Mouse (Mus musculus) limb, embryonic 14.5 days (tissue): ENCODE data around the gene Mospd3. TPM values are rescaled to one million over a fixed set of nuclear protein-coding genes. Genes with fewer than 3 reads are reported as not detected.

Experiments
- ATAC-seq: fragments of 200-750 bp; cut with Nextera tagmentation; 2 replicates; pipeline ENCODE4 v1.8.0; 2017; ENCODE audit warnings: low read depth, moderate number of reproducible peaks, moderate TSS enrichment; ENCODE audit not compliant: low FRiP score
- DNase-seq: peaks from one replicate; pipeline ENCODE4 v3.0.0-alpha.2; 2015; ENCODE audit warnings: low spot score
- H3K27ac ChIP-seq: fragments of 300-500 bp; sonication (generic); replicated peaks from 2 replicates; pipeline ENCODE4 v1.5.1; 2014; ENCODE audit warnings: low read depth, mild to moderate bottlenecking, low read length, moderate library complexity, mixed read lengths
- H3K27me3 ChIP-seq: fragments of 300-500 bp; sonication (generic); 2 replicates; pipeline ENCODE4 v1.6.1; 2014; ENCODE audit warnings: low read length, mixed read lengths; ENCODE audit not compliant: control insufficient read depth, insufficient read depth
- H3K36me3 ChIP-seq: fragments of 300-500 bp; sonication (generic); 2 replicates; pipeline ENCODE4 v1.6.1; 2014; ENCODE audit warnings: mild to moderate bottlenecking, low read length, moderate library complexity, mixed read lengths; ENCODE audit not compliant: control insufficient read depth, insufficient read depth
- H3K4me1 ChIP-seq: fragments of 300-500 bp; sonication (generic); 2 replicates; pipeline ENCODE4 v1.6.1; 2014; ENCODE audit warnings: antibody characterized with exemption, low read length, mixed read lengths; ENCODE audit not compliant: control insufficient read depth, insufficient read depth
- H3K4me2 ChIP-seq: fragments of 300-500 bp; sonication (generic); replicated peaks from 2 replicates; pipeline ENCODE4 v1.6.1; 2014; ENCODE audit warnings: low read depth, mild to moderate bottlenecking, low read length, moderate library complexity; ENCODE audit not compliant: severe bottlenecking
- H3K4me3 ChIP-seq: fragments of 300-500 bp; sonication (generic); replicated peaks from 2 replicates; pipeline ENCODE4 v1.5.1; 2014; ENCODE audit warnings: low read length
- H3K9ac ChIP-seq: fragments of 300-500 bp; sonication (generic); 2 replicates; pipeline ENCODE4 v1.6.1; 2014; ENCODE audit warnings: mild to moderate bottlenecking, low read depth, low read length, moderate library complexity; ENCODE audit not compliant: severe bottlenecking
- H3K9me3 ChIP-seq: fragments of 300-500 bp; sonication (generic); 2 replicates; pipeline ENCODE4 v1.6.1; 2016; ENCODE audit warnings: low read length; ENCODE audit not compliant: control insufficient read depth
- POLR2A ChIP-seq: fragments of 200-500 bp; IDR thresholded peaks from 2 replicates; pipeline ENCODE4 v1.8.0; 2012; ENCODE audit warnings: inconsistent platforms, mild to moderate bottlenecking, moderate library complexity, borderline replicate concordance; ENCODE audit not compliant: insufficient read depth, insufficient read length; ENCODE audit errors: extremely low read depth
- WGBS: fragments of 180-500 bp; shearing (Covaris S2); extraction: QIAGEN DNeasy Blood & Tissue Kit; methylation state at CpG from one replicate; pipeline ENCODE4 v1.1.7; 2014; 5-methylcytosine and 5-hydroxymethylcytosine counted together
- polyA plus RNA-seq, 2 experiments: library from polyadenylated mRNA; depleted of rRNA in 1 of 2; stranded (reverse) in 1 of 2; unstranded in 1 of 2; fragments of >200 nt; fragmentation: Nextera tagmentation in 1 of 2; extraction: Ambion mirVana in 1 of 2; gene quantifications; 2 replicates each; pipeline versions ENCODE4 v1.2.1 to v1.2.3; 2012 to 2014

Gene Mospd3
- polyA plus RNA-seq, 2 experiments = 49.4 to 68.2 TPM

- no peak for TF ChIP-seq POLR2A
- DNase-seq = no peak
- Histone ChIP-seq H3K4me1 (peaks cover 12% of the 10 kb centered on the region), H3K4me2 (no peak overlapping the region), H3K27me3 (no peaks in the 10 kb centered on the region), H3K4me3 (no peak overlapping the region), H3K9me3 (no peaks in the 10 kb centered on the region), H3K27ac (no peak overlapping the region), H3K36me3 (peaks cover 59% of the 10 kb centered on the region), H3K9ac (no peak overlapping the region)
- ATAC-seq = no peak
- WGBS = 77% methylated on average over 12 of the region's 12 CpGs
Observed at GRCm38 (mm10) chr5:137633397-137634084, 32.7 kb upstream of the Mospd3 start.

GRCm38 (mm10) chr5:137631591-137631990 is 30.7 kb upstream of the Mospd3 start:
- Histone ChIP-seq H3K27ac (no peak overlapping the region), H3K9me3 (no peaks in the 10 kb centered on the region), H3K4me2 (peak overlapping the region; percentile 2; the same call in 1 of the 2 replicates), H3K9ac (no peak overlapping the region), H3K4me1 (peaks cover 16% of the 10 kb centered on the region), H3K36me3 (peaks cover 39% of the 10 kb centered on the region), H3K27me3 (no peaks in the 10 kb centered on the region), H3K4me3 (no peak overlapping the region)
- DNase-seq (no peak), ATAC-seq (no peak)
- no peak for TF ChIP-seq POLR2A
- 73% methylated on average over 4 of the region's 4 CpGs for WGBS

GRCm38 (mm10) chr5:137631171-137631570 is 30.3 kb upstream of the Mospd3 start:
- DNase-seq = no peak
- Histone ChIP-seq H3K4me2 (peak overlapping the region; percentile 77; the same call in 1 of the 2 replicates), H3K4me3 (no peak overlapping the region), H3K9ac (0 out of 2 replicates have a peak overlapping the region, but pooled peaks have one; percentile 73), H3K4me1 (peaks cover 16% of the 10 kb centered on the region), H3K27me3 (no peaks in the 10 kb centered on the region), H3K27ac (peak overlapping the region; percentile 71), H3K36me3 (peaks cover 35% of the 10 kb centered on the region), H3K9me3 (no peaks in the 10 kb centered on the region)
- TF ChIP-seq POLR2A = no peak
- WGBS = 62% methylated on average over 9 of the region's 9 CpGs
- ATAC-seq = no peak

DNA sequence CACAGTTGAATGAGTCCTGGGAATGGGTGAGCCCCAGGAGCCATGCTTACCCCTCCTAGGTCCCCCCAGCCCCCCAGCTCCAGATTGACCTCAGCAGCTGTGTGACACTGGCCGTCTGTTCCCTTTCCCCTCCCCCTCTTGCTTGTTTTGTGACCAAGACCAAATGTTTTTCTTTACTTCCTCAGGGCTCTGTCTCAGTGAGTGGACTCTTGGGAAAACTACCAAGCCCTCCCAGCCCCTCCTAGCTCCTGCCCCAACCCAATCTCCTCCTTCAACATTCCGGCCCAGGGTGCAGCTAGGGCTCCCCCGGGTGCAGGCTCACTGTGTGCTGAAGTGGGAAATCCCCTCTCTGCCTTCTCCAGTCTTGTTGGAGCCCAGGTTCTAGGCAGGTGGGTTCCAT is 29.7 kb upstream of the Mospd3 start:
- no peak for TF ChIP-seq POLR2A
- 28% methylated on average over 3 of the region's 3 CpGs for WGBS

DNA sequence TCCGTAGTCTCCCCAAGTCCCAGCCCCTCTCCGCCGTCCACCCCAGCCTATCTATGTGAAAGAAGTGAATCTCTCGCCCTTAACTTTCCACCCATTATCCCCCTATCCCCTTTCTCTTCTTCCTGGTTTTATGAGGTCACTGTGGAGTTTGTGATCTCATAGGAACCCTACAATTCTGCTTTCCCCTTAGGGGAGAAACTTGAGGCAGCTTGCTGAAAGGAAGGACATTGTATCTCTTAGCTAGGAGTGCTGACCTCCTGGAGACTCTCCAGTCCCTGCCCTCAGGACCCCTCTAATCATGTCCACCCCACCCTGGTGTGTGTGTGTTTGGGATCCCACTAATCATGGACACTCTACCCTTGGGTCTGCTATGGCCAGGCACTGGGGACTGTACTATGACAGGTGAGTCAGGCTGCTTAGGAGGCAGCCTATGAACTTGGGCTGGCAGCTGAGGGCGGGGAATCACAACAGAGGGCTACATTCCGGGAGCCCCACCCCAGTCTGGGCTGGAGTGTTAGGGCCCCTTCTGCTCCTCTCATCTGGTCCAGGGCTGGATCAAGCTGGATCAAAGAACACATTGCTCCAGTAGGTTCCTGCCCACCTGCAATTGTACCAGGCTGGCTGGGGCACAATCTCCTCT is 29.2 kb upstream of the Mospd3 start:
- WGBS = 14% methylated on average over 6 of the region's 6 CpGs
- no peak for TF ChIP-seq POLR2A
- peak overlapping the region; percentile 77 for H3K4me2 ChIP-seq
- H3K4me1 ChIP-seq = peaks cover 16% of the 10 kb centered on the region
- no peak for DNase-seq
- peaks cover 24% of the 10 kb centered on the region for H3K36me3 ChIP-seq
- ATAC-seq = no peak
- H3K4me3 ChIP-seq = peak overlapping the region; percentile 98
- H3K9ac ChIP-seq = peak overlapping the region; percentile 73; the same call in 1 of the 2 replicates
- no peaks in the 10 kb centered on the region for H3K27me3 ChIP-seq
- no peaks in the 10 kb centered on the region for H3K9me3 ChIP-seq
- peak overlapping the region; percentile 44; the same call in 1 of the 2 replicates for H3K27ac ChIP-seq

More for the DNA sequence above, 29.7 kb upstream of the Mospd3 start:
- H3K4me3 ChIP-seq = peak overlapping the region; percentile 98; the same call in 1 of the 2 replicates
- DNase-seq = no peak
- peak overlapping the region; percentile 77 for H3K4me2 ChIP-seq
- peak overlapping the region; percentile 71 for H3K27ac ChIP-seq
- ATAC-seq = no peak
- peaks cover 16% of the 10 kb centered on the region for H3K4me1 ChIP-seq
- peaks cover 30% of the 10 kb centered on the region for H3K36me3 ChIP-seq
- peak overlapping the region; percentile 73; the same call in 1 of the 2 replicates for H3K9ac ChIP-seq
- H3K27me3 ChIP-seq = no peaks in the 10 kb centered on the region
- H3K9me3 ChIP-seq = no peaks in the 10 kb centered on the region
